Comparison of ENCODE assay signal across 9 mouse cellular contexts in genomic region chr15:103364761-103365160, GRCm38 (mm10). TPM values are rescaled to one million over a fixed set of nuclear protein-coding genes. Genes with fewer than 3 reads are reported as not detected.
DNase-seq lines count a peak whose midpoint lies in the region; ATAC-seq and TF ChIP-seq lines count a peak whose summit lies in the region.
"Had no signal": no experiment of that assay in that cellular context is flagged by ENCODE, and none has a peak within 500 bp of the region (broad histone marks: within the 10 kb centered on the region; RNA-seq: fewer than 3 reads in every experiment).

No protein-coding gene starts in this region.

- ATAC-seq in erythroblast, adult 5-6 weeks (replicated peaks; ENCODE audit: low FRiP score, poor library complexity, severe bottlenecking) = no peak
- ATAC-seq in hindbrain, embryonic 11.5 days (ENCODE audit: low FRiP score) = no peak
- no peak for ATAC-seq in liver, postnatal 0 days
- no peak for ATAC-seq in granulocyte monocyte progenitor cell, adult 5-6 weeks (replicated peaks; ENCODE audit: poor library complexity, severe bottlenecking)

- no peak for DNase-seq in hindbrain, embryonic 11.5 days (ENCODE audit: low spot score)
- DNase-seq in liver, postnatal 0 days = peak; percentile 54
- no peak for DNase-seq in embryo, embryonic 10 days (ENCODE audit: low spot score)
- DNase-seq in cerebellum, adult 2 months = no peak
- DNase-seq: right cerebral cortex, postnatal 14 days had no signal

- peak overlapping the region; percentile 62 for H3ac ChIP-seq in C2C12 (ENCODE audit: control insufficient read depth, insufficient read length, low read depth)

- peak; percentile 70; the same call in 1 of the 2 replicates for TF ChIP-seq EP300 in liver, postnatal 0 days (IDR thresholded peaks at IDR 0.05; ENCODE audit: low read depth)

- H3K36me3 ChIP-seq in erythroblast, embryonic 14.5 days (ENCODE audit: control insufficient read depth) = no peaks in the 10 kb centered on the region
- H3K36me3 ChIP-seq in C2C12 (ENCODE audit: control insufficient read depth, insufficient read depth) = peaks cover 46% of the 10 kb centered on the region
- no peaks in the 10 kb centered on the region for H3K36me3 ChIP-seq in hindbrain, embryonic 11.5 days (ENCODE audit: control insufficient read depth, insufficient read depth, low read length)
- no peaks in the 10 kb centered on the region for H3K36me3 ChIP-seq in liver, postnatal 0 days (replicated peaks; ENCODE audit: insufficient read depth, low read length)

- peaks cover 35% of the 10 kb centered on the region for H3K27me3 ChIP-seq in erythroblast, embryonic 14.5 days (ENCODE audit: control insufficient read depth)
- H3K27me3 ChIP-seq in C2C12 (ENCODE audit: control insufficient read depth, insufficient read depth, insufficient read length) = no peaks in the 10 kb centered on the region
- peaks cover 2% of the 10 kb centered on the region; the same call in 1 of the 2 replicates for H3K27me3 ChIP-seq in hindbrain, embryonic 11.5 days (ENCODE audit: control insufficient read depth, insufficient read depth, low read length)
- no peaks in the 10 kb centered on the region for H3K27me3 ChIP-seq in liver, postnatal 0 days (ENCODE audit: insufficient read depth, low read length)
- H3K27me3 ChIP-seq in cerebellum, adult 2 months (ENCODE audit: control insufficient read depth, insufficient read depth, low read length) = peaks cover 5% of the 10 kb centered on the region

- H3K27ac ChIP-seq in hindbrain, embryonic 11.5 days (ENCODE audit: low read depth, low read length) = no peak overlapping the region
- peak overlapping the region; percentile 88 for H3K27ac ChIP-seq in liver, postnatal 0 days (ENCODE audit: low read depth)
- H3K27ac ChIP-seq in cerebellum, adult 2 months (ENCODE audit: insufficient read depth, low read length) = no peak overlapping the region

- H3K4me2 ChIP-seq in hindbrain, embryonic 11.5 days (replicated peaks; ENCODE audit: low read depth, low read length) = peak overlapping the region; percentile 98
- peak overlapping the region; percentile 85 for H3K4me2 ChIP-seq in liver, postnatal 0 days (ENCODE audit: low read depth, low read length)

- peak overlapping the region; percentile 66 for H3K4me3 ChIP-seq in erythroblast, embryonic 14.5 days (replicated peaks)
- peak overlapping the region; percentile 99 for H3K4me3 ChIP-seq in C2C12 (ENCODE audit: insufficient read depth, poor library complexity, severe bottlenecking)
- peak overlapping the region; percentile 70 for H3K4me3 ChIP-seq in hindbrain, embryonic 11.5 days (ENCODE audit: low read depth, low read length)
- H3K4me3 ChIP-seq in liver, postnatal 0 days (ENCODE audit: low read depth, low read length) = peak overlapping the region; percentile 67
- H3K4me3 ChIP-seq in cerebellum, adult 2 months (replicated peaks; ENCODE audit: insufficient read depth, low read depth, low read length) = no peak overlapping the region

- H3K79me2 ChIP-seq in C2C12 (ENCODE audit: control insufficient read depth, insufficient read depth) = peaks cover 74% of the 10 kb centered on the region

- no peak overlapping the region for H3K9ac ChIP-seq in hindbrain, embryonic 11.5 days (ENCODE audit: low read depth, low read length)
- peak overlapping the region; percentile 87 for H3K9ac ChIP-seq in liver, postnatal 0 days (replicated peaks)

- 55% methylated on average over 4 of the region's 4 CpGs for WGBS in hindbrain, embryonic 11.5 days
- WGBS in liver, postnatal 0 days (ENCODE audit: insufficient replicate concordance) = 6% methylated on average over 4 of the region's 4 CpGs
- 88% methylated on average over 4 of the region's 4 CpGs for WGBS in cerebellum, adult 2 months

- TF ChIP-seq POLR2A in cerebellum, adult 2 months (IDR thresholded peaks at IDR 0.05; ENCODE audit: borderline replicate concordance, insufficient read depth, low read length) = no peak

- peaks cover 64% of the 10 kb centered on the region for H3K79me3 ChIP-seq in C2C12 (ENCODE audit: low read depth)

- H3K9me3 ChIP-seq in erythroblast, embryonic 14.5 days (ENCODE audit: control insufficient read depth, low read length) = no peaks in the 10 kb centered on the region
- H3K9me3 ChIP-seq in hindbrain, embryonic 11.5 days (ENCODE audit: control insufficient read depth, low read length) = no peaks in the 10 kb centered on the region
- no peaks in the 10 kb centered on the region for H3K9me3 ChIP-seq in liver, postnatal 0 days (ENCODE audit: low read length)

- TF ChIP-seq CTCF in C2C12 (IDR thresholded peaks at IDR 0.05; ENCODE audit: control insufficient read depth, insufficient read depth, insufficient read length) = no peak
- no peak for TF ChIP-seq CTCF in liver, postnatal 0 days (IDR thresholded peaks at IDR 0.05; ENCODE audit: low read depth)
- TF ChIP-seq CTCF in cerebellum, adult 2 months (IDR thresholded peaks at IDR 0.05; ENCODE audit: borderline replicate concordance, insufficient read depth, low read depth, low read length) = no peak

- H3K4me1 ChIP-seq in erythroblast, embryonic 14.5 days (ENCODE audit: control insufficient read depth) = peaks cover 48% of the 10 kb centered on the region
- no peaks in the 10 kb centered on the region for H3K4me1 ChIP-seq in hindbrain, embryonic 11.5 days (replicated peaks; ENCODE audit: control insufficient read depth, insufficient read depth, low read length)
- peaks cover 46% of the 10 kb centered on the region for H3K4me1 ChIP-seq in liver, postnatal 0 days (ENCODE audit: insufficient read depth)
- no peaks in the 10 kb centered on the region; the same call in 1 of the 2 replicates for H3K4me1 ChIP-seq in cerebellum, adult 2 months (ENCODE audit: control insufficient read depth, insufficient read depth, low read length)

TF ChIP-seq in C2C12, 6 proteins besides CTCF, POLR2A, EP300 and RAD21:
- TF ChIP-seq MYOD1 (IDR thresholded peaks at IDR 0.05; ENCODE audit: control insufficient read depth, insufficient read length, low read depth) = no peak
- no peak for TF ChIP-seq MAX (IDR thresholded peaks at IDR 0.05)
- TF ChIP-seq MYOG (IDR thresholded peaks at IDR 0.05; ENCODE audit: control insufficient read depth, extremely low read depth, insufficient read length) = no peak
- no peak for TF ChIP-seq FOSL1 (IDR thresholded peaks at IDR 0.05; ENCODE audit: insufficient read depth, low read length, poor library complexity, severe bottlenecking)
- no peak for TF ChIP-seq USF1 (IDR thresholded peaks at IDR 0.05; ENCODE audit: low read depth)
- no peak for TF ChIP-seq CEBPB (IDR thresholded peaks at IDR 0.05; ENCODE audit: low read depth)

RNA-seq across cellular contexts. Expression of gene Itga5, which starts 1.8 kb away (rescaled TPM):
- 0.11 and 0.13 TPM in 2 replicates for polyA plus RNA-seq in erythroblast, embryonic 14.5 days (2012)
- total RNA-seq in erythroblast, adult 5-6 weeks (2015; ENCODE audit: low replicate concordance) = 2.5 and 7.9 TPM in 2 replicates
- total RNA-seq in erythroblast, adult 5-6 weeks (2017; ENCODE audit: low replicate concordance) = 2.4 TPM in 2 replicates
- polyA plus RNA-seq in C2C12 (2012; fragmentation: generic; extraction: Trizol) = 104 TPM
- polyA plus RNA-seq in hindbrain, embryonic 11.5 days (2014; fragmentation: Nextera tagmentation; extraction: Ambion mirVana) = 16.4 and 20.0 TPM in 2 replicates
- polyA plus RNA-seq in liver, postnatal 0 days (2015; fragmentation: Nextera tagmentation; extraction: Ambion mirVana) = 15.6 and 16.0 TPM in 2 replicates
- polyA plus RNA-seq in cerebellum, adult 2 months (2012; rRNA removed) = 1.6 TPM in 2 replicates
- total RNA-seq in granulocyte monocyte progenitor cell, adult 5-6 weeks (2014; fragmentation: Nextera tagmentation) = 24.7 and 29.8 TPM in 2 replicates
- 5.0 and 12.7 TPM in 2 replicates for total RNA-seq in granulocyte monocyte progenitor cell, adult 5-6 weeks (2017)

RNA-seq across cellular contexts. Expression of gene Zfp385a, which starts 24.9 kb away (rescaled TPM):
- 1.6 and 1.7 TPM in 2 replicates for polyA plus RNA-seq in erythroblast, embryonic 14.5 days (2012)
- 2.9 and 5.6 TPM in 2 replicates for total RNA-seq in erythroblast, adult 5-6 weeks (2015; ENCODE audit: low replicate concordance)
- 0.68 and 0.84 TPM in 2 replicates for total RNA-seq in erythroblast, adult 5-6 weeks (2017; ENCODE audit: low replicate concordance)
- polyA plus RNA-seq in C2C12 (2012; fragmentation: generic; extraction: Trizol) = 21.2 TPM
- polyA plus RNA-seq in hindbrain, embryonic 11.5 days (2014; fragmentation: Nextera tagmentation; extraction: Ambion mirVana) = 19.7 and 22.2 TPM in 2 replicates
- polyA plus RNA-seq in liver, postnatal 0 days (2015; fragmentation: Nextera tagmentation; extraction: Ambion mirVana) = 10.1 TPM in 2 replicates
- 91.4 and 96.6 TPM in 2 replicates for polyA plus RNA-seq in cerebellum, adult 2 months (2012; rRNA removed)
- 17.5 and 24.9 TPM in 2 replicates for total RNA-seq in granulocyte monocyte progenitor cell, adult 5-6 weeks (2014; fragmentation: Nextera tagmentation)
- 1.8 and 2.7 TPM in 2 replicates for total RNA-seq in granulocyte monocyte progenitor cell, adult 5-6 weeks (2017)

RNA-seq across cellular contexts. Expression of gene Gpr84, which starts 54.3 kb away (rescaled TPM):
- polyA plus RNA-seq in erythroblast, embryonic 14.5 days (2012) = not detected in 2 replicates
- 0.96 and 2.1 TPM in 2 replicates for total RNA-seq in erythroblast, adult 5-6 weeks (2015; ENCODE audit: low replicate concordance)
- total RNA-seq in erythroblast, adult 5-6 weeks (2017; ENCODE audit: low replicate concordance) = 0.70 and 1.3 TPM in 2 replicates
- polyA plus RNA-seq in C2C12 (2012; fragmentation: generic; extraction: Trizol) = not detected
- 0.11 and 0.34 TPM in 2 replicates for polyA plus RNA-seq in hindbrain, embryonic 11.5 days (2014; fragmentation: Nextera tagmentation; extraction: Ambion mirVana)
- polyA plus RNA-seq in liver, postnatal 0 days (2015; fragmentation: Nextera tagmentation; extraction: Ambion mirVana) = 1.1 and 1.8 TPM in 2 replicates
- polyA plus RNA-seq in cerebellum, adult 2 months (2012; rRNA removed) = 0.43 and 0.62 TPM in 2 replicates
- total RNA-seq in granulocyte monocyte progenitor cell, adult 5-6 weeks (2014; fragmentation: Nextera tagmentation) = 0.77 and 1.0 TPM in 2 replicates
- 0.77 and 1.1 TPM in 2 replicates for total RNA-seq in granulocyte monocyte progenitor cell, adult 5-6 weeks (2017)
